8 mouse cellular contexts compared by ENCODE assay signal in the genomic region with DNA sequence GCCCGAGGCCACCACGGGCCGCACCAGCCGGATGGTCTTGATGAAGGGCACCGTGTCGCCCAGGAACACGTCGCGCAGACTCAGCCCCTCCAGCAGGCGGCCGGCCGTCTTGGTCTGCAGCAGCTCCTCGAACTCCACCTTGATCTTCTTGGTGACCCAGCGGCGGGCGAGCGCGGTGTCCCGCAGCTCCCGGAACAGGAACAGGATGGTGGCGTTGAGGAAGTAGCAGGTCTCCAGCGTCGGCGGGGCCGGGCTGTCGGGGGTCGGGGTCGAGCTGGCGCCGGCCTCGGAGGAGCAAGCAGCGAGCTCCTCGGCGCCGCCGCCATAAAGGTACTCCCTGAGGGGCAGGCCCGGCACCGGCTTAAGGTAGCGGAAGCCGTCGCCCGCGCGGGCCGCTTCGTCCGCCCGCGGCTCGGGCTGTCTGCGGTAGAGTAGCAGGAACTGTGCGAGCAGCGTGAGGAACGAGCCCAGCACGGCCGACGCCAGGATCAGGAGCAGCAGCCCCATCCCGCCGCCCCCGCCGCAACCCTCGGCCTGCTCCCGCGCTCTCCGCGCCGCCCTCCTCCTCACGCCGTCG. TPM values are rescaled to one million over a fixed set of nuclear protein-coding genes. Genes with fewer than 3 reads are reported as not detected.
DNase-seq lines count a peak whose midpoint lies in the region; ATAC-seq lines count a peak whose summit lies in the region.

No protein-coding gene starts in this region.

- no peaks in the 10 kb centered on the region for H3K9me3 ChIP-seq in limb, embryonic 13.5 days
- no peaks in the 10 kb centered on the region for H3K9me3 ChIP-seq in midbrain, embryonic 12.5 days

- H3K27ac ChIP-seq in limb, embryonic 13.5 days = peak overlapping the region; percentile 92
- peak overlapping the region; percentile 95 for H3K27ac ChIP-seq in midbrain, embryonic 12.5 days (replicated peaks)

- ATAC-seq in limb, embryonic 13.5 days (ENCODE audit: low FRiP score, low read depth) = peak; percentile 70
- ATAC-seq in midbrain, embryonic 12.5 days (ENCODE audit: low FRiP score, low read depth) = peak; percentile 65

- H3K4me1 ChIP-seq in limb, embryonic 13.5 days = peaks cover 32% of the 10 kb centered on the region
- H3K4me1 ChIP-seq in midbrain, embryonic 12.5 days = peaks cover 43% of the 10 kb centered on the region

- DNase-seq in retina, postnatal 1 day = peak; percentile 67
- no peak for DNase-seq in retina, embryonic 14.5 days (ENCODE audit: low spot score)
- DNase-seq in cerebellum, postnatal 14 days = peak; percentile 67 to 71
- peak; percentile 48 for DNase-seq in gastrocnemius, postnatal 14 days
- peak; percentile 78 for DNase-seq in induced T-regulatory cell, adult 2 months (ENCODE audit: low read depth)
- peak; percentile 74 for DNase-seq in splenic B cell, adult 2 months (ENCODE audit: low read depth, low spot score)

- no peaks in the 10 kb centered on the region for H3K36me3 ChIP-seq in limb, embryonic 13.5 days
- no peaks in the 10 kb centered on the region for H3K36me3 ChIP-seq in midbrain, embryonic 12.5 days
- no peaks in the 10 kb centered on the region for H3K36me3 ChIP-seq in splenic B cell, adult 2 months (ENCODE audit: control insufficient read depth, insufficient read depth, low read length, poor library complexity, severe bottlenecking)

- intact Hi-C loops in gastrocnemius, postnatal 14 days (cut with DNase I; ENCODE audit: low total_unique reads) = no loop called here

- H3K9ac ChIP-seq in limb, embryonic 13.5 days = peak overlapping the region; percentile 94
- H3K9ac ChIP-seq in midbrain, embryonic 12.5 days (replicated peaks) = peak overlapping the region; percentile 88

- H3K4me2 ChIP-seq in limb, embryonic 13.5 days (replicated peaks) = peak overlapping the region; percentile 100
- H3K4me2 ChIP-seq in midbrain, embryonic 12.5 days (replicated peaks) = peak overlapping the region; percentile 99

- peak overlapping the region; percentile 92 for H3K4me3 ChIP-seq in limb, embryonic 13.5 days
- H3K4me3 ChIP-seq in midbrain, embryonic 12.5 days = peak overlapping the region; percentile 93

- 0% methylated on average over 52 of the region's 70 CpGs for WGBS in limb, embryonic 13.5 days
- under 1% methylated on average over 63 of the region's 70 CpGs for WGBS in midbrain, embryonic 12.5 days

- H3K27me3 ChIP-seq in limb, embryonic 13.5 days = no peaks in the 10 kb centered on the region
- no peaks in the 10 kb centered on the region for H3K27me3 ChIP-seq in midbrain, embryonic 12.5 days
- no peaks in the 10 kb centered on the region for H3K27me3 ChIP-seq in splenic B cell, adult 2 months (ENCODE audit: control insufficient read depth, insufficient read depth, low read length, poor library complexity, severe bottlenecking)

RNA-seq across cellular contexts. Expression of a gene that starts 0.4 kb away (rescaled TPM):
- total RNA-seq in gastrocnemius, postnatal 14 days (2021) = 10 to 100 TPM; 12.9 to 13.3 TPM
- 11.4 and 11.8 TPM in 2 replicates for polyA plus RNA-seq in limb, embryonic 13.5 days (2015; fragmentation: Nextera tagmentation; extraction: Ambion mirVana)
- 14.5 and 16.9 TPM in 2 replicates for polyA plus RNA-seq in midbrain, embryonic 12.5 days (2016; fragmentation: Nextera tagmentation; extraction: Ambion mirVana)

RNA-seq across cellular contexts. Expression of a gene that starts 23.1 kb away (rescaled TPM):
- 100 to 1,000 TPM; 372 to 502 TPM for total RNA-seq in gastrocnemius, postnatal 14 days (2021)
- 13.8 and 22.6 TPM in 2 replicates for polyA plus RNA-seq in limb, embryonic 13.5 days (2015; fragmentation: Nextera tagmentation; extraction: Ambion mirVana)
- 3.1 and 7.5 TPM in 2 replicates for polyA plus RNA-seq in midbrain, embryonic 12.5 days (2016; fragmentation: Nextera tagmentation; extraction: Ambion mirVana)
